Comparison of ENCODE assay signal across 8 mouse cellular contexts in genomic region chr16:25533206-25533580, GRCm38 (mm10).
DNase-seq lines count a peak whose midpoint lies in the region; ATAC-seq and TF ChIP-seq lines count a peak whose summit lies in the region.
"Had no signal": no experiment of that assay in that cellular context is flagged by ENCODE, and none has a peak within 500 bp of the region (broad histone marks: within the 10 kb centered on the region; RNA-seq: fewer than 3 reads in every experiment).

No protein-coding gene starts in this region.

- TF ChIP-seq POLR2A in brain, embryonic 14.5 days (IDR thresholded peaks at IDR 0.05; ENCODE audit: borderline replicate concordance, extremely low read depth, insufficient read depth, insufficient read length, poor library complexity, severe bottlenecking) = no peak
- TF ChIP-seq POLR2A in myocyte (IDR thresholded peaks at IDR 0.05; ENCODE audit: insufficient read length, low read depth) = no peak

- no peak for TF ChIP-seq EP300 in lung, postnatal 0 days (IDR thresholded peaks at IDR 0.05)

- H3K9me3 ChIP-seq in lung, postnatal 0 days (ENCODE audit: low read length) = no peaks in the 10 kb centered on the region

- TF ChIP-seq CTCF in brain, embryonic 14.5 days (IDR thresholded peaks at IDR 0.05; ENCODE audit: borderline replicate concordance, extremely low read depth, insufficient read depth, insufficient read length) = no peak
- no peak for TF ChIP-seq CTCF in gastrocnemius, adult 2 months (IDR thresholded peaks at IDR 0.05)
- no peak for TF ChIP-seq CTCF in lung, postnatal 0 days (IDR thresholded peaks at IDR 0.05)

- H3K4me2 ChIP-seq in myocyte (ENCODE audit: low read depth) = peak overlapping the region; percentile 71
- no peak overlapping the region for H3K4me2 ChIP-seq in lung, postnatal 0 days (replicated peaks; ENCODE audit: low read depth, low read length)
- H3K4me2 ChIP-seq: lung, embryonic 14.5 days had no signal

- WGBS in lung, postnatal 0 days = 64% methylated on average over 4 of the region's 4 CpGs

- peak; percentile 17 to 36 for DNase-seq in left cerebral cortex, postnatal 10 days (ENCODE audit: extremely low spot score in 1 of 2, low spot score in 2 of 2)
- no peak for DNase-seq in left cerebral cortex, postnatal 36 days (ENCODE audit: low spot score in 2 of 2)
- DNase-seq in brain, embryonic 14.5 days (ENCODE audit: low read depth) = peak; percentile 43
- DNase-seq in gastrocnemius, adult 2 months = peak; percentile 88
- DNase-seq in lung, postnatal 25 days (ENCODE audit: low spot score) = no peak
- DNase-seq in lung, postnatal 0 days (ENCODE audit: low spot score) = no peak
- DNase-seq: lung, embryonic 14.5 days had no signal

- intact Hi-C loops in left cerebral cortex, postnatal 10 days (cut with DNase I) = loop anchor here (10.0 kb wide), 1 partner anchor 158 kb away; no protein-coding TSS in a partner anchor
- intact Hi-C loops in left cerebral cortex, postnatal 36 days (cut with DNase I) = loop anchor here (5.0 kb wide), 1 partner anchor 66 kb away; no protein-coding TSS in a partner anchor
- intact Hi-C loops in gastrocnemius, adult 2 months (cut with DNase I) = loop anchor here (2.0 to 10.0 kb wide), 3 partner anchors 88 to 292 kb away; no protein-coding TSS in a partner anchor

- H3K79me2 ChIP-seq in myocyte (ENCODE audit: control insufficient read depth, insufficient read depth) = no peaks in the 10 kb centered on the region

- no peak overlapping the region for H3K4me3 ChIP-seq in gastrocnemius, adult 2 months
- H3K4me3 ChIP-seq in myocyte = no peak overlapping the region
- H3K4me3 ChIP-seq in lung, postnatal 0 days (ENCODE audit: low read depth, low read length) = no peak overlapping the region

- H3K4me1 ChIP-seq in lung, postnatal 0 days (ENCODE audit: insufficient read depth, low read depth, low read length) = no peaks in the 10 kb centered on the region

- no peak overlapping the region for H3K9ac ChIP-seq in lung, postnatal 0 days (replicated peaks; ENCODE audit: low read depth)
- H3K9ac ChIP-seq: lung, embryonic 14.5 days had no signal

- no peaks in the 10 kb centered on the region for H3K27me3 ChIP-seq in myocyte (ENCODE audit: control insufficient read depth, insufficient read depth, insufficient read length)
- H3K27me3 ChIP-seq in lung, postnatal 0 days (replicated peaks; ENCODE audit: insufficient read depth, low read length) = no peaks in the 10 kb centered on the region

- no peak overlapping the region for H3ac ChIP-seq in myocyte (ENCODE audit: control insufficient read depth, insufficient read length)

- H3K27ac ChIP-seq in gastrocnemius, adult 2 months = peak overlapping the region; percentile 77
- no peak overlapping the region for H3K27ac ChIP-seq in lung, postnatal 0 days (ENCODE audit: low read length)

- ATAC-seq in lung, postnatal 0 days = no peak

- no peaks in the 10 kb centered on the region for H3K36me3 ChIP-seq in myocyte (ENCODE audit: control insufficient read depth, insufficient read depth)
- H3K36me3 ChIP-seq in lung, postnatal 0 days (ENCODE audit: insufficient read depth, low read length) = no peaks in the 10 kb centered on the region

TF ChIP-seq in myocyte, 11 proteins besides CTCF, POLR2A, EP300 and RAD21:
- TF ChIP-seq MYOG (IDR thresholded peaks at IDR 0.05; ENCODE audit: control insufficient read depth in 1 of 3, insufficient read depth in 1 of 3, insufficient read length in 2 of 3, low read depth in 2 of 3) (peak in 1 of 3 experiments; percentile 30), CEBPB (IDR thresholded peaks at IDR 0.05; ENCODE audit: insufficient read depth, poor library complexity, severe bottlenecking) (0 out of 2 replicates have a peak, but pooled peaks have one; percentile 17), MYOD1 (IDR thresholded peaks at IDR 0.05; ENCODE audit: control insufficient read depth in 1 of 3, insufficient read length in 2 of 3, low read depth in 2 of 3) (peak in 1 of 3 experiments; percentile 39), POLR2AphosphoS2 (IDR thresholded peaks at IDR 0.05; ENCODE audit: insufficient read length, low read depth) (no peak)

Comparison
In these comparisons a context has a peak if more than half of its experiments do, and no peak if none do; other contexts are left out.
1. DNase-seq: peak in left cerebral cortex, postnatal 10 days (2 of 2), brain, embryonic 14.5 days (single experiment) and gastrocnemius, adult 2 months (single experiment); none in left cerebral cortex, postnatal 36 days (0 of 2), lung, postnatal 25 days (single experiment) and lung, postnatal 0 days (single experiment).